Mouse (Mus musculus): ENCODE measurements at regions not wholly inside any gene's neighbourhood (a gene's known extent, or its start where the extent isn't known, plus 50 kb on each side); places are given as distances from the start of the nearest gene placed in this dataset.

- no peak for DNase-seq (ENCODE audit: low spot score)
These were observed 826.2 kb upstream of the 4930452B06Rik start for GRCm38 (mm10) chr14:9492228-9492627.

GRCm38 (mm10) chr14:9488585-9488984 is 822.5 kb upstream of the 4930452B06Rik start:
- intact Hi-C loops (cut with DNase I), result no loop called here
- no peak for DNase-seq (ENCODE audit: low spot score)

More at GRCm38 (mm10) chr14:9492228-9492627, 826.2 kb upstream of the 4930452B06Rik start:
- intact Hi-C loops (cut with DNase I), result no loop called here

GRCm38 (mm10) chr14:9478981-9479380 is 812.9 kb upstream of the 4930452B06Rik start:
- intact Hi-C loops (cut with DNase I), result no loop called here
- DNase-seq (ENCODE audit: low spot score), result no peak

- DNase-seq (ENCODE audit: low spot score), result peak; percentile 14
- intact Hi-C loops (cut with DNase I), result no loop called here
These were observed 809.1 kb upstream of the 4930452B06Rik start for GRCm38 (mm10) chr14:9475169-9475568.

- intact Hi-C loops (cut with DNase I), result no loop called here
- DNase-seq (ENCODE audit: low spot score), result no peak
These were observed 803.6 kb upstream of the 4930452B06Rik start for GRCm38 (mm10) chr14:9469686-9470085.

DNA sequence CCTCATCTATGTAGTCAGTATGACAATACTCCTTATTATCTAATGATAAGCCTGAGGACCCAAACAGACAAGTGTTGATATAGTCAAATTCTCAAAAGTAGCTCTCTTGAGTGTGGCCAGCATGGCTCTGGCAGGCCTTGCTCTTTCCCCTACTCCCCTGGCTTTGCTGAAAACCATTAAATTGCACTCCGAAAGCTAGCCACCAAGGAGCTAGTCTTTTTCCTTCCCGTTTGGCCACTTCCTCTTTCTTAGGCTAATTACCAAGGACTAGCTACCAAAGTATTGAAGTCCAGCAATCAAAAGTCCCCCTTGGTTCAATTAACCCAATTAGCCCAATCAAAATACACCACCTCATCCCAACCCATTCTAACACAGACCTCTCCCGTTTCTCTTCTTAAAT is 802.6 kb upstream of the 4930452B06Rik start:
- no peak for DNase-seq (ENCODE audit: low spot score)
- intact Hi-C loops (cut with DNase I), result no loop called here

- no peak for DNase-seq (ENCODE audit: low spot score)
- intact Hi-C loops (cut with DNase I), result no loop called here
These were observed 801.8 kb upstream of the 4930452B06Rik start for GRCm38 (mm10) chr14:9467690-9468458.

GRCm38 (mm10) chr14:9460006-9460405 is 794.0 kb upstream of the 4930452B06Rik start:
- DNase-seq (ENCODE audit: low spot score), result no peak
- intact Hi-C loops (cut with DNase I), result no loop called here

DNA sequence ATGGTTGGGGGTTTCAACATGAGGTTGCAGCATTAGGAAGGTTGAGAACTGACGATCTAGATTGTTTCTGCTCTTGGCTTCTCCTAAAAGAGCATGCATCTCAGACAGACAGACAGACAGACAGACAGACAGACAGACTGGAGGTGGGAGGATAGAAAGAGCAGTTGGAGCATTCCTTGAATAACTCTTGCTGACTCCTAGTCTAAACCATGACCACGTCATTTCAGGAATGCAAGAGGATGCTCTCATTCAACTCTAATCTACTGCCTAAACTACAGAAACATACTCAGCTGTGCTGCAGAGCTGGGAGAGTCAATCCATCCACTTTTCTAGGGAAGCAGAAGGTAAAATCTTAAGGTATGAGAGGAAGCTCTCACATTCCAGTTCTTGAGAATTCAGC is 792.8 kb upstream of the 4930452B06Rik start:
- no peak for DNase-seq (ENCODE audit: low spot score)
- intact Hi-C loops (cut with DNase I), result no loop called here

GRCm38 (mm10) chr14:9457801-9458495 is 791.9 kb upstream of the 4930452B06Rik start:
- intact Hi-C loops (cut with DNase I), result no loop called here

GRCm38 (mm10) chr14:9455986-9456385 is 789.9 kb upstream of the 4930452B06Rik start:
- intact Hi-C loops (cut with DNase I), result no loop called here

More at GRCm38 (mm10) chr14:9457801-9458495, 791.9 kb upstream of the 4930452B06Rik start:
- DNase-seq (ENCODE audit: low spot score), result no peak

DNA sequence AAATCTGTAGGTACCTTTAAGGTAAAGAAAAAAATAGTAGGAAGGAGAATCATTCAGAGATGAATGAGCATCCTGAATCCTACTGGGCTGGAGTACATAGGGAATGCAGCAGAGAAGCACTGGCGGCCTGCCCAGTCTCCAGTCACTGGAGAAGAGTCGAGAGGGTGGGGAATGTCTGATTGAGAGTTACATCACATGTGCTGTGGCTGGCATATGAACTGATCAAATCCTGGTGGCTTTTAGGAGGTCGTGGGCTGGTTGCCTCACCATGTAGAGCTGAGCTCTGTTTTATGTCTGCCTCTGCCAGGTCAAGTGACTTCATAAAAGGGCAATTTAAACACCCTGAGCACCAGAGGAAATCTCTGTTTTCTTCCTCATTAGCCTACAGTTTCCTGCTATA is 783.9 kb upstream of the 4930452B06Rik start:
- intact Hi-C loops (cut with DNase I), result no loop called here

More at GRCm38 (mm10) chr14:9455986-9456385, 789.9 kb upstream of the 4930452B06Rik start:
- no peak for DNase-seq (ENCODE audit: low spot score)

DNA sequence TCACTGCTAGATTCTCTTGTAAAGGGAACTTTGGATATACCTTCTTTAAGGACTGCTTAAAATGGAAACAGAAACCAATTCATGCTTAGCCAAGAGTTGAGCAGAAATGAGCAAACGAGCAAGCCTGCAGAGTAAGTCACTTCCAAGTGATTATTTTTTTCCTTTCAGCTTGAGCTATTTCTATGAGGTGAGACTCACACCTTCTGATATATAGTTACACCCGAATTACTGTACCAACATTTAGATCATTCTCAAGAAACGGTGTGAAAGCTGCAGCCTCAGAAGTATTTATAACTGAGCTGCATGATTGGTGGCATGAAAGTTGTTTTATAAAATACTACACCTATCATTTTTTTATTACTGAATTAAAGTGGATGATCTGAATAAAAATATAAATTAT is 771.9 kb upstream of the 4930452B06Rik start:
- intact Hi-C loops (cut with DNase I), result no loop called here
- no peak for DNase-seq (ENCODE audit: low spot score)

More for the DNA sequence above, 783.9 kb upstream of the 4930452B06Rik start:
- DNase-seq (ENCODE audit: low spot score), result no peak

- intact Hi-C loops (cut with DNase I), result no loop called here
- DNase-seq (ENCODE audit: low spot score), result no peak
These were observed 769.1 kb upstream of the 4930452B06Rik start for GRCm38 (mm10) chr14:9435136-9435535.

- intact Hi-C loops (cut with DNase I), result no loop called here
- DNase-seq (ENCODE audit: low spot score), result no peak
These were observed 767.1 kb upstream of the 4930452B06Rik start for GRCm38 (mm10) chr14:9433081-9433590.

- intact Hi-C loops (cut with DNase I), result no loop called here
- no peak for DNase-seq (ENCODE audit: low spot score)
These were observed 765.8 kb upstream of the 4930452B06Rik start for GRCm38 (mm10) chr14:9431798-9432197.

DNA sequence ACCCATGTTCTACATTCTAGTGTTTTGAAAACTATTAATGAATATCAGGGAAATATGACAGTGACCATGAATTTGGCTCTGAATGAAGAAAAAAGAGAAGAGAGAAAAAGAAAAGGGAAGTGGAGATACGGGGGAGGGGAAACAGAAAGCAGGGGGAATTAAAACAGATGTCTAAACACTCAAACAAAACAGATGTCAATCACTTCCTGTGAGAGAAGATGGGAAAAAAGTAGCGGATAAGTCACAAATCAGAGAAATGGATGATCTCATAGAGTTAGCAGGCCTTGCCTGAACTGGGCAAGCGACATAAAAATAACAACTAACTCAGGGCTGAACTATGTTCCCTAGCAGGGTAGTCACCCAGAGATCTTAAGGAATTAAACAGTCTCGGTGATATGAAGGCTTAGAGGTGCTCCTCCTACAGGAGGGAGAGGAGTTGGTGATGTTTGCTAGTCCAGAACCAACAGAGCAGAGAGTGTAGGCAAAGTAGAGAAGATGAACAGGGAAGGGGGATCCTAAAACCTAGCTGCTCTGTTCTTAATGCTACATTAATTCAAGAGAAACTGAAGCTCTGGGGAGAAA is 745.9 kb upstream of the 4930452B06Rik start:
- intact Hi-C loops (cut with DNase I), result no loop called here
- DNase-seq (ENCODE audit: low spot score), result no peak

DNA sequence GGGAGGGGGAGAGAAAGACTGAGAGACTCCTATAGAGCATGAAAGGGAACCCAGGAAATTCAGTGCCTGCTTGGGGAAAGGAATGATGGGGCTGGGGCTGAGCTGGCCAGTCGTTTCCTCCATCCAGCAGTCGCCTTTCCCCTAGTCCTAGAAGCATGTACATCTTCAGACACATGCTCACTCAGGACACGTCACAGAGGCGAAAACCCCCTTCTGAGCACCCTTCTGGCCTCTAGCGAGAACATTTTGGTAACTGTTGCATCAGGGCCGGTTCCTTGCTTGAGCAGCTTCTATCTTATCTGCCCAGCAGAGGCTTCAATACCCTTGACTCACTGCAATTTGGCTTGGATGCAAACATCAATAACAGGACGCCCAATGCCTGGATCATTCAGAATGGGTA is 737.6 kb upstream of the 4930452B06Rik start:
- intact Hi-C loops (cut with DNase I), result no loop called here
- DNase-seq (ENCODE audit: low spot score), result no peak

- intact Hi-C loops (cut with DNase I), result no loop called here
- DNase-seq (ENCODE audit: low spot score), result no peak
These were observed 734.8 kb upstream of the 4930452B06Rik start for GRCm38 (mm10) chr14:9400861-9401260.

- intact Hi-C loops (cut with DNase I), result loop anchor here (5.0 to 10.0 kb wide), 2 partner anchors 459 to 1036 kb away; no protein-coding TSS in a partner anchor
- DNase-seq (ENCODE audit: low spot score), result peak; percentile 54
These were observed 727.3 kb upstream of the 4930452B06Rik start for GRCm38 (mm10) chr14:9393271-9393771.
